Mouse (Mus musculus) embryonic facial prominence, embryonic 11.5 days (tissue): ENCODE results near the gene Erc1. TPM values are rescaled to one million over a fixed set of nuclear protein-coding genes. Genes with fewer than 3 reads are reported as not detected.

Experiments
- ATAC-seq: fragments of 200-750 bp; cut with Nextera tagmentation; replicated peaks from 2 replicates; pipeline ENCODE4 v1.8.0; 2017; ENCODE audit warnings: low read depth; ENCODE audit not compliant: insufficient number of reproducible peaks, low FRiP score, low TSS enrichment
- DNase-seq: peaks from one replicate; pipeline ENCODE4 v3.0.0-alpha.2; 2015; ENCODE audit warnings: low spot score
- H3K27ac ChIP-seq: fragments of 300-500 bp; sonication (generic); replicated peaks from 2 replicates; pipeline ENCODE4 v1.5.1; 2014; ENCODE audit warnings: mild to moderate bottlenecking, low read depth, low read length, control low read depth
- H3K27me3 ChIP-seq: fragments of 300-500 bp; sonication (generic); 2 replicates; pipeline ENCODE4 v1.6.1; 2014; ENCODE audit warnings: mild to moderate bottlenecking, low read length, moderate library complexity, mixed read lengths; ENCODE audit not compliant: control insufficient read depth, insufficient read depth
- H3K36me3 ChIP-seq: fragments of 300-500 bp; sonication (generic); replicated peaks from 2 replicates; pipeline ENCODE4 v1.6.1; 2014; ENCODE audit warnings: low read depth, mild to moderate bottlenecking, low read length, moderate library complexity, mixed read lengths; ENCODE audit not compliant: control insufficient read depth, insufficient read depth
- H3K4me1 ChIP-seq: fragments of 300-500 bp; sonication (generic); 2 replicates; pipeline ENCODE4 v1.6.1; 2014; ENCODE audit warnings: low read length, mixed read lengths; ENCODE audit not compliant: control insufficient read depth, insufficient read depth
- H3K4me2 ChIP-seq: fragments of 300-500 bp; sonication (generic); 2 replicates; pipeline ENCODE4 v1.6.1; 2014; ENCODE audit warnings: low read depth, mild to moderate bottlenecking, control low read depth, low read length, moderate library complexity
- H3K4me3 ChIP-seq: fragments of 300-500 bp; sonication (generic); 2 replicates; pipeline ENCODE4 v1.5.1; 2014; ENCODE audit warnings: low read depth, low read length, control low read depth
- H3K9ac ChIP-seq: fragments of 300-500 bp; sonication (generic); replicated peaks from 2 replicates; pipeline ENCODE4 v1.6.1; 2014; ENCODE audit warnings: mild to moderate bottlenecking, control low read depth, low read length
- H3K9me3 ChIP-seq: fragments of 300-500 bp; sonication (generic); replicated peaks from 2 replicates; pipeline ENCODE4 v1.6.1; 2016; ENCODE audit warnings: mild to moderate bottlenecking, low read length, inconsistent platforms, mixed read lengths; ENCODE audit not compliant: control insufficient read depth
- WGBS: fragments of 180-500 bp; shearing (Covaris S2); extraction: QIAGEN DNeasy Blood & Tissue Kit; methylation state at CpG from one replicate; pipeline ENCODE4 v1.1.7; 2014; 5-methylcytosine and 5-hydroxymethylcytosine counted together
- polyA plus RNA-seq: library from polyadenylated mRNA; unstranded; fragments of >200 nt; fragmentation: Nextera tagmentation; extraction: Ambion mirVana; gene quantifications from 2 replicates; pipeline ENCODE4 v1.2.1, GENCODE M21; 2014

The Erc1 gene
- polyA plus RNA-seq, 1 experiment from 2014 or later, result 27.6 TPM

GRCm38 (mm10) chr6:119576706-119577105 is 271.3 kb downstream of the Erc1 start:
- no peaks in the 10 kb centered on the region for H3K36me3 ChIP-seq
- no peaks in the 10 kb centered on the region for H3K27me3 ChIP-seq
- no peak overlapping the region for H3K27ac ChIP-seq
- DNase-seq (no peak), ATAC-seq (no peak)
- H3K4me3 ChIP-seq, result no peak overlapping the region
- H3K9me3 ChIP-seq, result no peaks in the 10 kb centered on the region
- 92% methylated on average over 4 of the region's 4 CpGs for WGBS
- no peak overlapping the region for H3K9ac ChIP-seq
- no peak overlapping the region for H3K4me2 ChIP-seq
- H3K4me1 ChIP-seq, result no peaks in the 10 kb centered on the region

- Histone ChIP-seq H3K9me3 (no peaks in the 10 kb centered on the region), H3K4me3 (no peak overlapping the region), H3K27me3 (no peaks in the 10 kb centered on the region), H3K4me1 (no peaks in the 10 kb centered on the region), H3K9ac (no peak overlapping the region), H3K27ac (no peak overlapping the region), H3K36me3 (no peaks in the 10 kb centered on the region), H3K4me2 (no peak overlapping the region)
- 91% methylated on average over 12 of the region's 12 CpGs for WGBS
- no peak for DNase-seq
- no peak for ATAC-seq
Observed at GRCm38 (mm10) chr6:119575331-119575730, 272.6 kb downstream of the Erc1 start.

- no peak for ATAC-seq
- WGBS, result 87% methylated on average over 7 of the region's 7 CpGs
- Histone ChIP-seq H3K9ac (no peak overlapping the region), H3K36me3 (no peaks in the 10 kb centered on the region), H3K9me3 (no peaks in the 10 kb centered on the region), H3K27ac (no peak overlapping the region), H3K4me1 (no peaks in the 10 kb centered on the region), H3K4me3 (no peak overlapping the region), H3K4me2 (no peak overlapping the region), H3K27me3 (no peaks in the 10 kb centered on the region)
- DNase-seq, result no peak
Observed at GRCm38 (mm10) chr6:119572296-119572695, 275.7 kb downstream of the Erc1 start.

GRCm38 (mm10) chr6:119570797-119571196 is 277.2 kb downstream of the Erc1 start:
- ATAC-seq, result no peak
- 76% methylated on average over 4 of the region's 4 CpGs for WGBS

GRCm38 (mm10) chr6:119568339-119568738 is 279.6 kb downstream of the Erc1 start:
- H3K4me2 ChIP-seq, result no peak overlapping the region
- no peaks in the 10 kb centered on the region for H3K9me3 ChIP-seq
- 79% methylated on average over 2 of the region's 2 CpGs for WGBS
- no peak overlapping the region for H3K9ac ChIP-seq
- H3K27me3 ChIP-seq, result no peaks in the 10 kb centered on the region
- H3K27ac ChIP-seq, result no peak overlapping the region
- no peaks in the 10 kb centered on the region for H3K36me3 ChIP-seq
- no peak for DNase-seq
- ATAC-seq, result no peak
- H3K4me3 ChIP-seq, result no peak overlapping the region
- no peaks in the 10 kb centered on the region for H3K4me1 ChIP-seq

More at GRCm38 (mm10) chr6:119570797-119571196, 277.2 kb downstream of the Erc1 start:
- Histone ChIP-seq H3K4me2 (no peak overlapping the region), H3K4me1 (no peaks in the 10 kb centered on the region), H3K9ac (no peak overlapping the region), H3K36me3 (no peaks in the 10 kb centered on the region), H3K27ac (no peak overlapping the region), H3K9me3 (no peaks in the 10 kb centered on the region), H3K27me3 (no peaks in the 10 kb centered on the region), H3K4me3 (no peak overlapping the region)
- DNase-seq, result no peak

- Histone ChIP-seq H3K4me1 (no peaks in the 10 kb centered on the region), H3K9me3 (no peaks in the 10 kb centered on the region), H3K36me3 (no peaks in the 10 kb centered on the region), H3K9ac (no peak overlapping the region), H3K27ac (no peak overlapping the region), H3K27me3 (no peaks in the 10 kb centered on the region), H3K4me3 (no peak overlapping the region), H3K4me2 (no peak overlapping the region)
- 91% methylated on average over 23 of the region's 23 CpGs for WGBS
- no peak for ATAC-seq
- no peak for DNase-seq
Observed at GRCm38 (mm10) chr6:119565451-119566379, 282.3 kb downstream of the Erc1 start.

- ATAC-seq (no peak), DNase-seq (no peak)
- WGBS, result 70% methylated on average over 10 of the region's 10 CpGs
- H3K9ac ChIP-seq, result no peak overlapping the region
- no peaks in the 10 kb centered on the region for H3K9me3 ChIP-seq
- no peaks in the 10 kb centered on the region for H3K27me3 ChIP-seq
- no peak overlapping the region for H3K27ac ChIP-seq
- no peaks in the 10 kb centered on the region for H3K4me1 ChIP-seq
- no peak overlapping the region for H3K4me3 ChIP-seq
- H3K36me3 ChIP-seq, result no peaks in the 10 kb centered on the region
- H3K4me2 ChIP-seq, result no peak overlapping the region
Observed at GRCm38 (mm10) chr6:119562558-119562957, 285.4 kb downstream of the Erc1 start.

GRCm38 (mm10) chr6:119558855-119559254 is 289.1 kb downstream of the Erc1 start:
- WGBS, result 76% methylated on average over 7 of the region's 7 CpGs
- DNase-seq, result no peak
- ATAC-seq, result no peak
- no peaks in the 10 kb centered on the region for H3K4me1 ChIP-seq
- H3K4me2 ChIP-seq, result no peak overlapping the region
- H3K4me3 ChIP-seq, result no peak overlapping the region
- no peaks in the 10 kb centered on the region for H3K9me3 ChIP-seq
- H3K36me3 ChIP-seq, result no peaks in the 10 kb centered on the region
- no peak overlapping the region for H3K9ac ChIP-seq
- H3K27me3 ChIP-seq, result no peaks in the 10 kb centered on the region
- H3K27ac ChIP-seq, result no peak overlapping the region
